11 mouse cellular contexts compared by ENCODE assay signal in genomic region chr2:122367701-122368080, GRCm38 (mm10). TPM values are rescaled to one million over a fixed set of nuclear protein-coding genes. Genes with fewer than 3 reads are reported as not detected.
DNase-seq lines count a peak whose midpoint lies in the region; ATAC-seq and TF ChIP-seq lines count a peak whose summit lies in the region.
"Had no signal": no experiment of that assay in that cellular context is flagged by ENCODE, and none has a peak within 500 bp of the region (broad histone marks: within the 10 kb centered on the region; RNA-seq: fewer than 3 reads in every experiment).

No protein-coding gene starts in this region.

- no peaks in the 10 kb centered on the region for H3K79me2 ChIP-seq in heart, adult 2 months (replicated peaks; ENCODE audit: control insufficient read depth, insufficient read depth, low read length)

- no peak overlapping the region for H3K27ac ChIP-seq in heart, embryonic 15.5 days
- no peak overlapping the region for H3K27ac ChIP-seq in heart, adult 2 months
- H3K27ac ChIP-seq in forebrain, postnatal 0 days (ENCODE audit: low read depth, low read length): no peak overlapping the region
- no peak overlapping the region for H3K27ac ChIP-seq in liver, postnatal 0 days (ENCODE audit: low read depth)
- H3K27ac ChIP-seq: macrophage had no signal

- H3K9ac ChIP-seq in heart, embryonic 15.5 days: peak overlapping the region; percentile 90
- no peak overlapping the region for H3K9ac ChIP-seq in heart, adult 2 months (ENCODE audit: low read depth, low read length)
- peak overlapping the region; percentile 82 for H3K9ac ChIP-seq in forebrain, postnatal 0 days
- peak overlapping the region; percentile 80 for H3K9ac ChIP-seq in liver, postnatal 0 days (replicated peaks)

- TF ChIP-seq EP300 in heart, adult 2 months (IDR thresholded peaks at IDR 0.05; ENCODE audit: insufficient read depth, low read depth, low read length): no peak
- TF ChIP-seq EP300 in liver, postnatal 0 days (IDR thresholded peaks at IDR 0.05; ENCODE audit: low read depth): no peak

- peak overlapping the region; percentile 91 for H3K4me3 ChIP-seq in heart, embryonic 15.5 days
- H3K4me3 ChIP-seq in heart, adult 2 months: no peak overlapping the region
- peak overlapping the region; percentile 94 for H3K4me3 ChIP-seq in forebrain, postnatal 0 days (ENCODE audit: low read depth, low read length)
- H3K4me3 ChIP-seq in liver, postnatal 0 days (ENCODE audit: low read depth, low read length): peak overlapping the region; percentile 80

- H3K27me3 ChIP-seq in heart, embryonic 15.5 days: peaks cover 9% of the 10 kb centered on the region; the same call in 1 of the 2 replicates
- H3K27me3 ChIP-seq in heart, adult 2 months (ENCODE audit: control insufficient read depth, insufficient read depth, low read length): no peaks in the 10 kb centered on the region
- H3K27me3 ChIP-seq in forebrain, postnatal 0 days (ENCODE audit: insufficient read depth, low read length): no peaks in the 10 kb centered on the region
- no peaks in the 10 kb centered on the region for H3K27me3 ChIP-seq in liver, postnatal 0 days (ENCODE audit: insufficient read depth, low read length)

- H3K9me3 ChIP-seq in heart, embryonic 15.5 days (replicated peaks): no peaks in the 10 kb centered on the region
- no peaks in the 10 kb centered on the region for H3K9me3 ChIP-seq in forebrain, postnatal 0 days (ENCODE audit: low read length)
- no peaks in the 10 kb centered on the region for H3K9me3 ChIP-seq in liver, postnatal 0 days (ENCODE audit: low read length)
- H3K9me3 ChIP-seq: G1E had no signal

- H3K4me2 ChIP-seq in heart, embryonic 15.5 days: peak overlapping the region; percentile 97
- H3K4me2 ChIP-seq in forebrain, postnatal 0 days (ENCODE audit: low read depth): peak overlapping the region; percentile 88
- H3K4me2 ChIP-seq in liver, postnatal 0 days (ENCODE audit: low read depth, low read length): peak overlapping the region; percentile 99

- 29% methylated on average over 4 of the region's 4 CpGs for WGBS in heart, embryonic 15.5 days
- 42% methylated on average over 4 of the region's 4 CpGs for WGBS in heart, adult 2 months
- WGBS in forebrain, postnatal 0 days: 16% methylated on average over 4 of the region's 4 CpGs
- 33% methylated on average over 4 of the region's 4 CpGs for WGBS in liver, postnatal 0 days (ENCODE audit: insufficient replicate concordance)

- peaks cover 25% of the 10 kb centered on the region for H3K4me1 ChIP-seq in heart, embryonic 15.5 days (replicated peaks)
- peaks cover 4% of the 10 kb centered on the region for H3K4me1 ChIP-seq in heart, adult 2 months (ENCODE audit: control insufficient read depth, insufficient read depth, low read length)
- H3K4me1 ChIP-seq in forebrain, postnatal 0 days (ENCODE audit: insufficient read depth): peaks cover 20% of the 10 kb centered on the region
- H3K4me1 ChIP-seq in liver, postnatal 0 days (ENCODE audit: insufficient read depth): peaks cover 29% of the 10 kb centered on the region

- no peak for TF ChIP-seq CTCF in heart, adult 2 months (IDR thresholded peaks at IDR 0.05)
- no peak for TF ChIP-seq CTCF in forebrain, postnatal 0 days (IDR thresholded peaks at IDR 0.05; ENCODE audit: low read depth)
- TF ChIP-seq CTCF in liver, postnatal 0 days (IDR thresholded peaks at IDR 0.05; ENCODE audit: low read depth): no peak

- intact Hi-C loops in heart, adult 2 months (cut with DNase I): loop anchor here (2.0 kb wide), 1 partner anchor 19 kb away; no protein-coding TSS in a partner anchor
- intact Hi-C loops in left cerebral cortex, postnatal 36 days (cut with DNase I): loop anchor here (2.0 kb wide), 1 partner anchor 19 kb away; no protein-coding TSS in a partner anchor

- TF ChIP-seq POLR2A in heart, adult 2 months (IDR thresholded peaks at IDR 0.05; ENCODE audit: insufficient read depth, low read depth, low read length): no peak

- no peaks in the 10 kb centered on the region for H3K36me3 ChIP-seq in heart, embryonic 15.5 days
- no peaks in the 10 kb centered on the region for H3K36me3 ChIP-seq in heart, adult 2 months (ENCODE audit: control insufficient read depth, insufficient read depth, low read length)
- H3K36me3 ChIP-seq in forebrain, postnatal 0 days (ENCODE audit: insufficient read depth): peaks cover 7% of the 10 kb centered on the region; the same call in 1 of the 2 replicates
- peaks cover 5% of the 10 kb centered on the region; the same call in 1 of the 2 replicates for H3K36me3 ChIP-seq in liver, postnatal 0 days (replicated peaks; ENCODE audit: insufficient read depth, low read length)
- H3K36me3 ChIP-seq: G1E had no signal

- no peak for DNase-seq in heart, adult 2 months
- DNase-seq in NIH3T3 (ENCODE audit: low read depth): peak; percentile 13
- no peak for DNase-seq in forebrain, postnatal 0 days
- DNase-seq in liver, postnatal 0 days: no peak
- DNase-seq in left cerebral cortex, postnatal 36 days (ENCODE audit: low spot score in 2 of 2): no peak
- no peak for DNase-seq in thymus, postnatal 4 days

- no peak for ATAC-seq in heart, embryonic 15.5 days (replicated peaks; ENCODE audit: insufficient number of reproducible peaks, insufficient read depth, low FRiP score, low read depth)
- no peak for ATAC-seq in forebrain, postnatal 0 days
- no peak for ATAC-seq in liver, postnatal 0 days
- ATAC-seq in monocyte, adult 5-6 weeks (replicated peaks; ENCODE audit: insufficient number of reproducible peaks, low FRiP score, low TSS enrichment, poor library complexity, severe bottlenecking): no peak

RNA-seq across cellular contexts. Expression of gene Shf, which starts 1.3 kb away (rescaled TPM):
- 2.0 and 2.7 TPM in 2 replicates for polyA plus RNA-seq in heart, embryonic 15.5 days (2015; fragmentation: Nextera tagmentation; extraction: Ambion mirVana)
- total RNA-seq in heart, adult 2 months (2021): 1 to 10 TPM; 3.5 to 5.3 TPM
- 3.5 and 5.6 TPM in 2 replicates for polyA plus RNA-seq in heart, adult 2 months (2012; rRNA removed)
- 69.3 and 70.7 TPM in 2 replicates for total RNA-seq in forebrain, postnatal 0 days (2014; rRNA removed)
- polyA plus RNA-seq in forebrain, postnatal 0 days (2015; fragmentation: Nextera tagmentation; extraction: Ambion mirVana): 6.7 and 7.7 TPM in 2 replicates
- 1.2 and 1.3 TPM in 2 replicates for polyA plus RNA-seq in liver, postnatal 0 days (2015; fragmentation: Nextera tagmentation; extraction: Ambion mirVana)
- total RNA-seq in left cerebral cortex, postnatal 36 days (2021): 10 to 100 TPM; 68.3 to 76.2 TPM
- 0.78 to 3.5 TPM (median 1.3 TPM) in 3 replicates for total RNA-seq in monocyte, adult 5-6 weeks (2017)

RNA-seq across cellular contexts. Expression of gene Duox1, which starts 52.2 kb away (rescaled TPM):
- polyA plus RNA-seq in heart, embryonic 15.5 days (2015; fragmentation: Nextera tagmentation; extraction: Ambion mirVana): 0.03 and 0.04 TPM in 2 replicates
- total RNA-seq in heart, adult 2 months (2021): under 1 TPM; 0.10 to 0.34 TPM
- polyA plus RNA-seq in heart, adult 2 months (2012; rRNA removed): 0.51 and 0.73 TPM in 2 replicates
- not detected in 2 replicates for total RNA-seq in forebrain, postnatal 0 days (2014; rRNA removed)
- 0.06 and 0.08 TPM in 2 replicates for polyA plus RNA-seq in forebrain, postnatal 0 days (2015; fragmentation: Nextera tagmentation; extraction: Ambion mirVana)
- polyA plus RNA-seq in liver, postnatal 0 days (2015; fragmentation: Nextera tagmentation; extraction: Ambion mirVana): not detected in 2 replicates
- total RNA-seq in left cerebral cortex, postnatal 36 days (2021): under 1 TPM in 1 of 2 experiments, not detected in 1; 0.05 TPM
- total RNA-seq in monocyte, adult 5-6 weeks (2017): not detected in 3 replicates
- total RNA-seq: common myeloid progenitor, adult 5-6 weeks; G1E had no signal
- polyA plus RNA-seq: G1E, macrophage had no signal

RNA-seq across cellular contexts. Expression of gene Duoxa1, which starts 54.2 kb away (rescaled TPM):
- polyA plus RNA-seq in heart, embryonic 15.5 days (2015; fragmentation: Nextera tagmentation; extraction: Ambion mirVana): 1.2 TPM in 1 of 2 replicates, not detected in the other
- total RNA-seq in heart, adult 2 months (2021): under 1 TPM; 0.23 to 0.37 TPM
- polyA plus RNA-seq in heart, adult 2 months (2012; rRNA removed): 1.1 and 1.5 TPM in 2 replicates
- total RNA-seq in forebrain, postnatal 0 days (2014; rRNA removed): 0.10 and 0.23 TPM in 2 replicates
- 0.25 and 0.46 TPM in 2 replicates for polyA plus RNA-seq in forebrain, postnatal 0 days (2015; fragmentation: Nextera tagmentation; extraction: Ambion mirVana)
- polyA plus RNA-seq in liver, postnatal 0 days (2015; fragmentation: Nextera tagmentation; extraction: Ambion mirVana): not detected in 2 replicates
- not detected for total RNA-seq in left cerebral cortex, postnatal 36 days (2021)
- not detected in 3 replicates for total RNA-seq in monocyte, adult 5-6 weeks (2017)
- polyA plus RNA-seq: G1E, macrophage had no signal

RNA-seq across cellular contexts. Expression of gene Slc28a2, which starts 58.6 kb away (rescaled TPM):
- 1.4 and 1.6 TPM in 2 replicates for polyA plus RNA-seq in heart, embryonic 15.5 days (2015; fragmentation: Nextera tagmentation; extraction: Ambion mirVana)
- total RNA-seq in heart, adult 2 months (2021): 10 to 100 TPM; 20.4 to 20.7 TPM
- polyA plus RNA-seq in heart, adult 2 months (2012; rRNA removed): 17.6 and 37.8 TPM in 2 replicates
- 0.05 and 0.15 TPM in 2 replicates for total RNA-seq in forebrain, postnatal 0 days (2014; rRNA removed)
- 0.08 and 0.15 TPM in 2 replicates for polyA plus RNA-seq in forebrain, postnatal 0 days (2015; fragmentation: Nextera tagmentation; extraction: Ambion mirVana)
- polyA plus RNA-seq in liver, postnatal 0 days (2015; fragmentation: Nextera tagmentation; extraction: Ambion mirVana): 1.8 TPM in 2 replicates
- under 1 TPM; 0.15 to 0.23 TPM for total RNA-seq in left cerebral cortex, postnatal 36 days (2021)
- total RNA-seq in monocyte, adult 5-6 weeks (2017): 49.1 to 75.5 TPM (median 56.6 TPM) in 3 replicates

Comparison
In these comparisons a context has a peak if more than half of its experiments do, and no peak if none do; other contexts are left out.
1. RNA of gene Shf, which starts 1.3 kb away (total RNA-seq): 68.3 to 76.2 TPM in left cerebral cortex, postnatal 36 days and 69.3 to 70.7 TPM in forebrain, postnatal 0 days; 3.5 to 5.3 TPM in heart, adult 2 months and 0.78 to 3.5 TPM in monocyte, adult 5-6 weeks; every median in the first group is over 10 times any median in the second.
2. Peak in every context shown above with its lines, with median percentiles within 50 percentile points of each other: H3K4me2 ChIP-seq.